Mouse (Mus musculus): ENCODE measurements around the gene Adamts12.

Gene Adamts12

DNA sequence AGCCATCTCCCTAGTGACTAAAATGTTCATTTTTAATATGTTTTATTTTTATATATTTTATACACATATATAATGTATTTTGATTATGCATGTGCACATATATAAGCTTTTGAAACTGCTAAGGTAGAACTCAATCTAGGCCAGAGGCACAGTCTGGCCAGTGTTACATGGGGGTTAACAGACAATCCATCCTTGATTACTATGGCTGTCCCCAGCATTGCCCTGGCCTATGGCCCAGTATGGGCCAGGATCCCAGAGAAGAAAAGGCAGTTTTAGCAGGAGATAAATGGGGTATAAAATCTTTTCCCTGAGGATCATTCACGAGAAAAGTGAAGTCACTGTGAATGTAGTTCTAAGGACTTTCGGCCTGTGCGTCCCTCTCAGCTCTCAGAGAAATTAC lies 223.2 kb downstream of the Adamts12 start:
- DNase-seq (ENCODE audit: low spot score in 2 of 2), result no peak

GRCm38 (mm10) chr15:11292246-11292645 lies 227.7 kb downstream of the Adamts12 start:
- no peak for DNase-seq (ENCODE audit: low spot score in 2 of 2)

GRCm38 (mm10) chr15:11295016-11295415 lies 230.4 kb downstream of the Adamts12 start:
- no peak for DNase-seq (ENCODE audit: low spot score in 2 of 2)

GRCm38 (mm10) chr15:11297960-11298359 lies 233.4 kb downstream of the Adamts12 start:
- no peak for DNase-seq (ENCODE audit: low spot score in 2 of 2)

DNA sequence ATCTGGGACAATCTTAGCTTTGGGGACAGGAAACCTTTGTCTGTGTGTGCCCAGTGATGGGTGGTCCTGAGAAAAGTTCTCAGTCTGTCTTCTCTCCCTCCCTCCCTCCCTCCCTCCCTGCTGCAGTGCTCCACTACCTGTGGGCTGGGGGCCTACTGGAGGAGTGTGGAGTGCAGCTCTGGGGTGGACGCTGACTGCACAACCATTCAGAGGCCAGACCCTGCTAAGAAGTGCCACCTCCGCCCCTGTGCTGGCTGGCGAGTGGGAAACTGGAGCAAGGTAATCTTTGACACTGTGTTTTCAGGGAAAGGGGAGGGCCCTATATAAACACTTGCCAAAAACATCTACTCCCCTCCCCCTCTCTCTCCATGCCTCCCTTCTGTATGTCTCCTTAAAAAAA lies 252.5 kb downstream of the Adamts12 start:
- no peak for DNase-seq (ENCODE audit: low spot score in 2 of 2)

GRCm38 (mm10) chr15:11320481-11320880 lies 255.9 kb downstream of the Adamts12 start:
- peak; percentile 45 to 58 for DNase-seq (ENCODE audit: low spot score in 2 of 2)

DNA sequence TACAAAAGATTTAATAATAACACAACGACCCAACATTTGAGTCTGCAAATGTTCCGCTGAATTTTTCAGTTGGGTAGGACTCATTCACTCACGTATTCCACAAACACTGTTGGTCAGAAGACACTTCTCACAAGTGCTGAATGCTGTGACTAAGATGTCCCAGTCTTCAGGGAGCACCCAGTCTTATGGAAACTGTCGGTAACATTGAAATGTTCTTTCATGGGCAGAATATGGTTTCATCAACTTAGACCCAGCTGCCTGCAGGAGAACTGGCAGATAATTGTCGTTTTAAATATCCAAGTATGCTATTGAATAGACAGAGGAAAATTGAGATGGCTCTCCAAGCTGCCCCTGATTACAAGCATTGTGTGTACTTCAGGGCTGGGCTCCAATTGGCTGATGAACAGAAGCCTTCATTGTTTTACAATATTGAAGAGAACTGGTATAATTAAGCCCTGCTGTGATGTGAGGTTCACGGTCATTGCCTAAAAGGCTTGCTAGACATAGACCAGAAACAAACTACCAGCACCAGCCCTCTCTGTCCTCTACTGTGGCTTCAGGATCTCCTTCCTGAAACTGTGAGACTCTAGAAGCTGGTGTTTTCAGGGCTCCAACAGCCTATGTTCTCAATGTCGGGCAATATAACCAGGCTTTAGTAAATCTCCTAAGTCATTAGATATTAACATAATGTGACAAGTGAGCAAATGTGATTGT lies 275.0 kb downstream of the Adamts12 start:
- peak; percentile 49 to 51 for DNase-seq (ENCODE audit: low spot score in 2 of 2)

DNA sequence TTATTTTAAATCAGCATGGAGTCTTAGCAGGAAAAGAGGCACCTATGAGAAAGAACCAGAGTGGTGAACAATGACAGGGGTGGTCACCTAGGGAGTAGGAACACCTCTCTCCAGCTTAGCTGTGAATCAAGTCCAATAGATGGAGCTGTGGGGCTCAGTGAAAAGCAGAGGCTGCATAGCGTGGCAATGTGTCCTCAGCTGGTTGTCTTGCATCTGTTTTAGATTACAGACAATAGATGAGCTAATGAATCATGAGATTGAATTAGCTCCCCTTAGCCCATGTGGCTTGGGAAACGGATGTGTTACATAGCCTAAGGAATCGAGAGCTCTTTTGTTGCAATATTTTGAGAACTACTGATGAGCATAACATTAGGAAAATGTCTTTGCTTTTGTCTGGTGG lies 291.3 kb downstream of the Adamts12 start:
- no peak for DNase-seq (ENCODE audit: low spot score in 2 of 2)

- DNase-seq (ENCODE audit: low spot score in 2 of 2), result no peak
Measured at GRCm38 (mm10) chr15:11357501-11357900, 292.9 kb downstream of the Adamts12 start.

- DNase-seq (ENCODE audit: low spot score in 2 of 2), result no peak
Measured at GRCm38 (mm10) chr15:11360888-11361287, 296.3 kb downstream of the Adamts12 start.

DNA sequence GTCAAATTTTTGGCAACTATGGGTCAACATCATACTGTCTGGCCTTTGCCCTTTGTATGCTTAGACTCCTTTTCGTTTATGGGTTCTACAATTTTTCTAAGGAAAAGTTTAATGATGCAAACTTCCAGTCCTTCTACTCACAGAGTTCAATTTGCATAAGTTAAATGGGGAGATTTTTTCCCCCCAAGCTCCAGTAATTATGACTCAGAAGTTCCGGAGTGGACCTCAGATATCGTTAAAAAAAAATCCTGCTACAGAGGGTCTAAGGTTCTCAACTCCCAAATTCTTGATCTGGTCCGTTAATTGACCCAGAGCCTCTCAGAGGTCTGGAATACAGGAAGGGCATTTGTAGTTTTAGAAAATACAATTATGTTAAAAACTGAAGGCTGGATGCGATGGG lies 297.2 kb downstream of the Adamts12 start:
- no peak for DNase-seq (ENCODE audit: low spot score in 2 of 2)

DNA sequence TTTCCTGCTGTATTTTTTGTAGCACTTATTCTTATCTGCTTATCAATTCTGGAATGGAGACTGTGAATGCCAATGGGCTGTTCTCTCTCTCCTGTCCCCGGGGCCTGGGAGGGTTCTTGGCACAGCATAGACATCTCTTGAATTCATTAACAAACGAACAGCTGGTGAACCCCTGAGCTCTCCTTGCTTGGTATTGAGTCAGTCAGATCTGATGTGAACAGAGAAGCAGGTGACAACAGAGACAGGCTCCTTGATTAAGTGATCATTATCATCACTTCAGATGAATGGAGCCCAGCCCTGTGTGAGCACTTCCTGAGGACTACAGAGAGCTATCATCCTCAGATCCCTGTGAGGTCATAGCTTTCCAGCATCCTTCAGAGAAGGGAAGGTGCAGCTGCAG lies 299.5 kb downstream of the Adamts12 start:
- DNase-seq (ENCODE audit: low spot score in 2 of 2), result no peak

GRCm38 (mm10) chr15:11364795-11365194 lies 300.2 kb downstream of the Adamts12 start:
- peak; percentile 70 to 83 for DNase-seq (ENCODE audit: low spot score in 2 of 2)

GRCm38 (mm10) chr15:11369572-11369971 lies 305.0 kb downstream of the Adamts12 start:
- no peak for DNase-seq (ENCODE audit: low spot score in 2 of 2)

- DNase-seq (ENCODE audit: low spot score in 2 of 2), result no peak
Measured at GRCm38 (mm10) chr15:11370477-11371085, 306.0 kb downstream of the Adamts12 start.

- DNase-seq (ENCODE audit: low spot score in 2 of 2), result no peak
Measured at GRCm38 (mm10) chr15:11379431-11380086, 315.0 kb downstream of the Adamts12 start.

GRCm38 (mm10) chr15:11380087-11380530 lies 315.5 kb downstream of the Adamts12 start:
- no peak for DNase-seq (ENCODE audit: low spot score in 2 of 2)

DNA sequence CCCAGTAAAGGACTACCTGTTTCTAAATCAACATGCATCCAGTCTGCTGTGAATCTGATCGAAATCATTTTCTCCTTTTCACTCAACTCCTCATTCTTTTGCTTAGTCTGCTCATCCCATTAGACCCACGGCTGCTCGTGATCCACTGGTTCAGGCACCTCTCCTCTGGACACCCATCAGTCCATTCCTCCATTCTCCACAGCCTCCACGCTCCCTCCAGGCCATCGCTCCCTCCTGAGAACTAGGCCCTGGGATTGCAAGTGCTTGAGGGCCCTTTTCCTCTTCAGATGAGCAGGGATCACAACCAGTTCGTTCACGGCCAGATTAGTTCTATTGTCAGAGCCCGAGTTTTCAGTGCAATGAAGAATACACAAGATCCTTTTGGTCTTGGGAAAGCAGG lies 316.0 kb downstream of the Adamts12 start:
- DNase-seq (ENCODE audit: low spot score in 2 of 2), result no peak

DNA sequence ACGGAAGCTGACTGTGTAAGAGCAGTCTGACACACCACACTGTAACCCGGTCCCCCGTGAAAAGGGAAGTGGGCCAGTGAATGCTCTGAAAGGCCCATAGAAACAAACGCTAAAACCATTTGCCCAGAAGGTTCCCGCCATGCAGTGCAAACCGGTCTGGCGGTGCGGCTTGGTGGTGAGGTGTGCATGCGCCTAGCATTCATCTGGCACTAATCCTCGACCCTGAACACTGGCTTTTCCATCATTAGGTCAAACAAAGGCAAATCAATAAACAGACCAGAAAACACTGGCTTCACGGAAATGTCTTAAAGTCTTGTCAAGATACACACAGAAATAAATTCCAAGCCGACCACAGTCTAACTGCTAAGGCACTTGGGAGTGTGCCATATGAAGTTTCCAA lies 318.0 kb downstream of the Adamts12 start:
- DNase-seq (ENCODE audit: low spot score in 2 of 2), result no peak

DNA sequence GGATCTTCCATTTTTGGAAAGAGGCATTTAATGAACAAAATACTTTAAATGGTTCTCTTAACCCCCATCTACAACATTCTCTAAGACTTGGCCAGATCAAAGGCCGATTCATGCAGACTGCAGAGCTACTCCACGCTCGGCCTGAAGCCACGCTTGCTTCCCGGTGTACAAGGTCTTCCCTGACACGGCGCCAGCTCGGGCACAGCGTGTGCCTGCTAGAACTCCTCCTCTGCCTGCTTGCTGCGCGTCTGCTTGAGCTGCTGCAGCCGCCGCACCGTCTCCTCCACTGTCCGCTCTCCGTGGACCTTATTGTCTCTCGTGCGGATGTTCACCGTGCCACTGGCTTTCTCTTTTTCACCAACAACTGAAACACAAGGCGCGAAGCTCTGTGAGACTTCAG lies 319.2 kb downstream of the Adamts12 start:
- DNase-seq (ENCODE audit: low spot score in 2 of 2), result no peak

DNA sequence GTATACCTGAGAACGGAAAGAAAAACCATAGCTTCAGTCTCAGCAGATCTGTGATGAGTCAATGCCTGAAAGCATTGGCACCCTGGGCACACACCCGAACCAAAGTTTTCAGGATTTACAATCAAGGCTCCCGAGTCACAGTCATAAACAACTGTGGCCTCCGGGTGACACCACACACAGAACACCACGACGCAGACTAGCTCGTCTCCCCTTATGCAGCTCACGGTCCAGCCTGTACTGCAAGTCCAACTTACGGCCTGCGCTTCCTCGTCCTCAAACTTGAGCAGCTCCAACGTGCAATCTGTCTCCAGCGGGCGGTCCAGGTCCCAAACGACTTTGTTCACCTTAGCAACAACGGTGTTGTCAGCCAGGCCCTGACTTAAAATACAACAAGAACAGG lies 328.3 kb downstream of the Adamts12 start:
- DNase-seq (ENCODE audit: low spot score in 2 of 2), result no peak

DNA sequence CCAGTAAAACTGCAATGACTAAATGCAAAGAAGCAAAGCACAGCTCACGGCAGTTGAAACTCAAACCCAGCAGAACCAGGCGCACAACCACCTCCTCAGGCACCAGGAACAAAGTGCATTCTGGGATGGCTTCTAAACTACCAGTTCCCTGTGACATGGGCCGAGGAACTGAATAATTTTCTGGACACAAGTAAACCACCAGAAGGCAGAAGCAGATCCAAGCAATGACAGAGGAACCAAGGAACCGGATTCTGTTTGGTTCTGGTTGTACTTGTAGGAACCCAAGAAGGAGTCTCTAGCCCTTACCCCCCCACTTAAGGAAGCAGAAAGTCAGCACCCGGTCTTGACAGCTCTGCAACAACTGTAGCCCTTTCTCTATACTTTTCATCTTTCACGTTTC lies 331.8 kb downstream of the Adamts12 start:
- DNase-seq (ENCODE audit: low spot score in 2 of 2), result no peak
